Mouse (Mus musculus) stomach, embryonic 15.5 days (tissue): ENCODE results near the gene Clba1. TPM values are rescaled to one million over a fixed set of nuclear protein-coding genes. Genes with fewer than 3 reads are reported as not detected.
A peak's percentile ranks its signal among the peaks of the same experiment; 100 is the strongest.

Source experiments
- ATAC-seq: fragments of 200-750 bp; cut with Nextera tagmentation; 2 replicates; pipeline ENCODE4 v1.8.0; 2017; ENCODE audit warnings: low read depth, moderate number of reproducible peaks, moderate TSS enrichment; ENCODE audit not compliant: insufficient read depth, low FRiP score
- H3K27ac ChIP-seq: fragments of 300-500 bp; sonication (generic); 2 replicates; pipeline ENCODE4 v1.5.1; 2015; ENCODE audit warnings: mild to moderate bottlenecking, inconsistent platforms
- H3K27me3 ChIP-seq: fragments of 300-500 bp; sonication (generic); replicated peaks from 2 replicates; pipeline ENCODE4 v1.6.1; 2015; ENCODE audit warnings: inconsistent platforms
- H3K36me3 ChIP-seq: fragments of 300-500 bp; sonication (generic); 2 replicates; pipeline ENCODE4 v1.6.1; 2015; ENCODE audit warnings: inconsistent platforms
- H3K4me1 ChIP-seq: fragments of 300-500 bp; sonication (generic); 2 replicates; pipeline ENCODE4 v1.6.1; 2015; ENCODE audit warnings: inconsistent platforms
- H3K4me2 ChIP-seq: fragments of 300-500 bp; sonication (generic); 2 replicates; pipeline ENCODE4 v1.6.1; 2015; ENCODE audit warnings: mild to moderate bottlenecking, inconsistent platforms
- H3K4me3 ChIP-seq: fragments of 300-500 bp; sonication (generic); replicated peaks from 2 replicates; pipeline ENCODE4 v1.5.1; 2015; ENCODE audit warnings: inconsistent platforms
- H3K9ac ChIP-seq: fragments of 300-500 bp; sonication (generic); 2 replicates; pipeline ENCODE4 v1.6.1; 2015; ENCODE audit warnings: inconsistent platforms
- H3K9me3 ChIP-seq: fragments of 300-500 bp; sonication (generic); 2 replicates; pipeline ENCODE4 v1.6.1; 2016; ENCODE audit warnings: inconsistent platforms
- WGBS: fragments of 180-500 bp; shearing (Covaris S2); methylation state at CpG from one replicate; pipeline ENCODE4 v1.1.7; 2015; 5-methylcytosine and 5-hydroxymethylcytosine counted together
- polyA plus RNA-seq: library from polyadenylated mRNA; unstranded; fragments of >200 nt; fragmentation: Nextera tagmentation; extraction: Ambion mirVana; gene quantifications from 2 replicates; pipeline ENCODE4 v1.2.1, GENCODE M21; 2015

Gene Clba1
- polyA plus RNA-seq, 1 experiment from 2014 or later: 6.1 TPM

DNA sequence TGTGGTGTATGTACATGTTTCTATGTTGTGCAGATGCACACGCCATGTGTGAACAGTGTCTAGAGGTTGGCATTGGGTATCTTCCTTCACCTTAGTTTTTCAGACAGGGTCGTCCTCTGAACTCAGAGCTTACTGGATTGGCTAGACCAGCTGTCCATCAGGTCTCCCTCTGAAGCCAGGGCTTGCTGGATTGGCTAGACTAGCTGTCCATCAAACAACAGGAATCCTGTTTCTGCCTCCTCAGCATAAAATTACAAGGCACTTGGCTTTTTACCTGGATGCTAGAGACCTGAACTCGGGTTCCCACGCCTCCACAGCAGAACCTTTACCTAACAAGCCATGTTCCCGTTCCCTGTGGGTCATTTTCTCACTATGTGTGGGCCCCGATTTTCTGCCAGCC is 39.7 kb upstream of the Clba1 start:
- no peaks in the 10 kb centered on the region for H3K36me3 ChIP-seq
- no peak overlapping the region for H3K27ac ChIP-seq
- 84% methylated on average over 6 of the region's 6 CpGs for WGBS
- no peaks in the 10 kb centered on the region for H3K27me3 ChIP-seq
- H3K4me3 ChIP-seq: no peak overlapping the region
- no peak overlapping the region for H3K4me2 ChIP-seq
- no peak overlapping the region for H3K9ac ChIP-seq
- no peaks in the 10 kb centered on the region for H3K9me3 ChIP-seq
- H3K4me1 ChIP-seq: no peaks in the 10 kb centered on the region
- no peak for ATAC-seq

- H3K9ac ChIP-seq: no peak overlapping the region
- H3K9me3 ChIP-seq: no peaks in the 10 kb centered on the region
- H3K4me1 ChIP-seq: no peaks in the 10 kb centered on the region
- no peak overlapping the region for H3K27ac ChIP-seq
- ATAC-seq: no peak
- 86% methylated on average over 2 of the region's 2 CpGs for WGBS
- no peaks in the 10 kb centered on the region for H3K36me3 ChIP-seq
- H3K27me3 ChIP-seq: no peaks in the 10 kb centered on the region
- H3K4me2 ChIP-seq: no peak overlapping the region
- H3K4me3 ChIP-seq: no peak overlapping the region
Measured at GRCm38 (mm10) chr12:112769751-112770150, 39.0 kb upstream of the Clba1 start.

DNA sequence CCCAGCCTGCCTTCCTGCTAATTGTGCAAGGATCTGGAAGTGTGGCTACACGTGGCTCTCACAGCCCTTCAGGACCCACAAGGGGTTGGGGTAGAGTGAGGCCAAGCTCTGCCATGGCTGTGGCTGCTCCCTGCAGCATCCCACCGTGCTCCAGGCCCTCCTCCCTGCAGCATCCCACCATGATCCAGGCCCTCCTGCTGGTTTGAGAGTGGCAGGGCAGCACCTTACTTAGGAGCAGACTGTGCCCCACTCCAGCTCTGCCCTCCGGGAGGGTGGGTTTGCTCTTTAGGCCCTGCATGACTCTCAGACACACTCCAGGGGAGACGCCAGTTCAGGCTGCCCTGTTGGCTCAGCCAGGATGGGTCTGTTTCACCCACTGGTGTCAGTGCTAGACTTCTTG is 38.3 kb upstream of the Clba1 start:
- H3K4me3 ChIP-seq: no peak overlapping the region
- no peaks in the 10 kb centered on the region for H3K36me3 ChIP-seq
- H3K9me3 ChIP-seq: no peaks in the 10 kb centered on the region
- no peaks in the 10 kb centered on the region for H3K27me3 ChIP-seq
- H3K4me2 ChIP-seq: no peak overlapping the region
- WGBS: 74% methylated on average over 4 of the region's 4 CpGs
- no peaks in the 10 kb centered on the region for H3K4me1 ChIP-seq
- H3K9ac ChIP-seq: no peak overlapping the region
- no peak for ATAC-seq
- H3K27ac ChIP-seq: no peak overlapping the region

- Histone ChIP-seq H3K4me1 (no peaks in the 10 kb centered on the region), H3K4me3 (no peak overlapping the region), H3K36me3 (no peaks in the 10 kb centered on the region), H3K27me3 (no peaks in the 10 kb centered on the region), H3K9ac (no peak overlapping the region), H3K4me2 (no peak overlapping the region), H3K9me3 (no peaks in the 10 kb centered on the region), H3K27ac (no peak overlapping the region)
- no peak for ATAC-seq
- 90% methylated on average over 14 of the region's 14 CpGs for WGBS
Measured at GRCm38 (mm10) chr12:112772306-112772705, 36.4 kb upstream of the Clba1 start.

GRCm38 (mm10) chr12:112773366-112773765 is 35.4 kb upstream of the Clba1 start:
- 36% methylated on average over 9 of the region's 9 CpGs for WGBS
- no peak for ATAC-seq

DNA sequence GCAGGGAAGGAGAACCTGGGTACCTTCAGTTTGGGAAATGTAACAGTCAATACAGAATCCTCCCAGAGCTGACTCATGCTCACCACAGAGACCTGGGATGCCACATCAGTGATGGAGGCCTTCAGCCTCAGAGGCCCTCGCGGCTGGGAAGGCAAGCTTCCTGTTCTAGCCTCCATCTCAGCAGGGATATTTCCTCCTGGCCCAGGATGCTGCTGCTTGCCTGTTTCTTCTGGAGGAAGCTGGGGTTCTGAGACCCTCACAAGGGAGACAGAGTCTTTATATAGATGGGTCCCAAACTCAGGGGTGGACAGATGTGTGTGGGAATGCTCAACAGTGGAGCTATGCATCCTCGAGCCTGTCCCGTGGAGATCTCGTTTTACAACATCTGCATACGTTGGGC is 34.7 kb upstream of the Clba1 start:
- no peak for ATAC-seq
- H3K9me3 ChIP-seq: no peaks in the 10 kb centered on the region
- H3K9ac ChIP-seq: no peak overlapping the region
- 75% methylated on average over 6 of the region's 6 CpGs for WGBS
- no peaks in the 10 kb centered on the region for H3K36me3 ChIP-seq
- no peaks in the 10 kb centered on the region for H3K4me1 ChIP-seq
- H3K27ac ChIP-seq: no peak overlapping the region
- H3K4me3 ChIP-seq: no peak overlapping the region
- H3K4me2 ChIP-seq: no peak overlapping the region
- no peaks in the 10 kb centered on the region for H3K27me3 ChIP-seq

More at GRCm38 (mm10) chr12:112773366-112773765, 35.4 kb upstream of the Clba1 start:
- Histone ChIP-seq H3K4me3 (no peak overlapping the region), H3K9me3 (no peaks in the 10 kb centered on the region), H3K4me1 (no peaks in the 10 kb centered on the region), H3K4me2 (no peak overlapping the region), H3K36me3 (no peaks in the 10 kb centered on the region), H3K27ac (no peak overlapping the region), H3K9ac (no peak overlapping the region), H3K27me3 (no peaks in the 10 kb centered on the region)

DNA sequence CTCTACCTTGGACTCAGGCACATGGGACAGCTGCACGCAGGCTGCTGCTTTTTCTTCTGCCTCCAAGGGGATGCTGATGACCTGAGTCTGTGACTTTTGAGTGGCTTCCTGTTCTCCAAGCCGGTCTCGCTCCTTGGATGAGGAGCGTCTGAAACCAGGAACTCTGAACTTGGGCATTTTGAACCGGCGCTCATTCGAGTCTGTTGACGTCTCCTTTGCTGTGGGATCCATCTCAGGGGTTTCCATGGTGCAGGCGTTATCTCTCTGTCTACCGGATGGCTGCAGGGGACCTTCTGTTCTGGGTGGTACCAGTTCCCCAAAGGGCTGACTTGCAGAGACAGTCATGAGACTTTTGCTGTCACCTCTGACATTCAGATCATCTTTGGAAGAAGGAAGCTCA is 34.3 kb upstream of the Clba1 start:
- no peak overlapping the region for H3K27ac ChIP-seq
- H3K9me3 ChIP-seq: no peaks in the 10 kb centered on the region
- no peaks in the 10 kb centered on the region for H3K27me3 ChIP-seq
- ATAC-seq: no peak
- no peaks in the 10 kb centered on the region for H3K4me1 ChIP-seq
- H3K36me3 ChIP-seq: no peaks in the 10 kb centered on the region
- H3K4me2 ChIP-seq: no peak overlapping the region
- no peak overlapping the region for H3K9ac ChIP-seq
- WGBS: 90% methylated on average over 10 of the region's 10 CpGs
- no peak overlapping the region for H3K4me3 ChIP-seq

- no peak overlapping the region for H3K9ac ChIP-seq
Measured at GRCm38 (mm10) chr12:112791026-112791425, 17.7 kb upstream of the Clba1 start.

DNA sequence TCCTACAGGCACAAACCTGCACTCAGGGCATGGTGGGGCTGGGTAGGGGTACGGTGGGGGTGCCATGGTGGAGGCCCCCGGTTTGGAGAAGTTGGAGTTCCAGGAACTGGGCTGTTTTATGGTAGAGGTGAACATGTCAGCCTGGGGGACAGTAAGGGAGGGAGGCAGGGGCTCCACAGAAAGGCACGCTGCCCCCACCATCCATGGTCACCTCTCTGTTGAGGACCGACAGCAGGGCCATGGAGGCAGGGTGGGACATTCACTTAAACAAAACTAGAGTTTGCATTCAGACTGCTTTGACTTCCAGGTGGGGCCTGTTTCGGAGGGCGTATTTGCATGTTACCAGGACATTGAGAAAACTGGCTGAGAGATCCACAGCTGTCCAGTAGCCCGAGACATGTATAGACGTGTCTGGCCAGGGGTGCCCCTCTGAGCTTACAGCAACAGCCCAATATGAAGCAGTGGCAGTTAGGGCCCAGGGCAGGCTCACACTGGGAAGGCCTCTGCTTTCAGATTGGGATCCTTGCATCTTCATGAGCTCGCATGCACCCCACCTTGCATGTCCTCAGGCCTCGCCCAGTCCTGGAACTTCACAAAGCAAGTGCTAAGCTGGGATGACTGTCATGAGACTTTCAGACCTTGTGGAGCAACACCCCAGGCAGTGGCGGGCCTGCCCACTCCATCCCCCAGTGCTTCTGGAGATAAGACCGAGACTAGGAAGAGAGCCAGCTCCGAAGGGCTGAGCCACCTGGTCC is 15.0 kb upstream of the Clba1 start:
- H3K9me3 ChIP-seq: no peaks in the 10 kb centered on the region
- peak overlapping the region; percentile 77 for H3K27ac ChIP-seq
- peak; percentile 20; the same call in 1 of the 2 replicates for ATAC-seq
- H3K27me3 ChIP-seq: no peaks in the 10 kb centered on the region
- peaks cover 59% of the 10 kb centered on the region for H3K4me1 ChIP-seq
- H3K4me3 ChIP-seq: no peak overlapping the region
- peak overlapping the region; percentile 38; the same call in 1 of the 2 replicates for H3K4me2 ChIP-seq
- no peak overlapping the region for H3K9ac ChIP-seq
- no peaks in the 10 kb centered on the region for H3K36me3 ChIP-seq
- 53% methylated on average over 13 of the region's 13 CpGs for WGBS

More at GRCm38 (mm10) chr12:112791026-112791425, 17.7 kb upstream of the Clba1 start:
- no peak overlapping the region for H3K4me2 ChIP-seq
- 69% methylated on average over 8 of the region's 8 CpGs for WGBS
- H3K9me3 ChIP-seq: no peaks in the 10 kb centered on the region
- H3K4me3 ChIP-seq: no peak overlapping the region
- no peak overlapping the region for H3K27ac ChIP-seq
- ATAC-seq: no peak
- H3K27me3 ChIP-seq: no peaks in the 10 kb centered on the region
- no peaks in the 10 kb centered on the region for H3K36me3 ChIP-seq
- peaks cover 31% of the 10 kb centered on the region for H3K4me1 ChIP-seq

DNA sequence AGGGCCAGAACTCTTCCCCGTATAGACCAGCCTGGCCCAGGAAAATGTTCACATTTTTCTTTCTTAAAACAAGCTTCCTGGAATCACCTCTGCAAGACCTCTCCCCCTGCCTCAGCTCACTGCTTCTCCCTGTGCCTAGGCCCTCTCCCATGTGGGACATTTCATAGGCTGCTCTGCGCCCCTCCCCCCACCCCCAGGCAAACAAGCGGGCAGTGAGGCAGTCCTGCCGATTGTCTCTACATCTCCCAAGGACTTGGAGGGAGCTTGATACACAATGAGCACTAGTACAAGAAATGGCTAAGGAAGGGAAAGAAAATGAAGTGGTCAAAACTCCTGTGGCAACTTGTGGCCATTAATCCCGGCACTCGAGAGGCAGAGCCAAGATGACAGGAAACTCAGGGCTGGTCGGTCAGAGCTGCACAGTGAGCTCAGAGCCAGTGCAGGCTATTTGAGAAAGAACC is 14.4 kb upstream of the Clba1 start:
- no peaks in the 10 kb centered on the region for H3K27me3 ChIP-seq
- H3K27ac ChIP-seq: peak overlapping the region; percentile 77
- no peaks in the 10 kb centered on the region for H3K36me3 ChIP-seq
- 0 out of 2 replicates have a peak, but pooled peaks have one; percentile 1 for ATAC-seq
- H3K9me3 ChIP-seq: no peaks in the 10 kb centered on the region
- no peak overlapping the region; the same call in 1 of the 2 replicates for H3K4me3 ChIP-seq
- H3K4me1 ChIP-seq: peaks cover 65% of the 10 kb centered on the region
- WGBS: 15% methylated on average over 7 of the region's 7 CpGs
- H3K4me2 ChIP-seq: peak overlapping the region; percentile 38
- H3K9ac ChIP-seq: no peak overlapping the region

DNA sequence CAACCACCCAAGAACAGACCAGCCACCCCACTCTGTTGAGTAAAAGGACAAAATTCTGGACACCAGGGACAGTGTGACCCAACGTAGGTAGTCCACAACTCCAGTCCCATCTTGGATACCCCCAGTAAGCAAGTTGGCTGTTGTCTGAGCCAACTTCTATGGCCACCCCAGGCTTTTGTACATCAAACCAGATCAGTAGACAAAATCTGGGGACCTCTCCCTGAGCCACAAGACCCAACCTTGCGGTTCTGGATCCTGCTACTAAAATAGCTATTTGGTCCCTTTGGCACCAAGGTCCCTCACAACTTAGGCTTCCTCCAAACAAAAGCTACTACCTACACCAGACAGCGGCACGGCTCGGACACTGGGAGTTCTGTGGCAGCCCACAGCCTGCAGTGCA is 13.7 kb upstream of the Clba1 start:
- no peak for ATAC-seq
- H3K4me1 ChIP-seq: peaks cover 66% of the 10 kb centered on the region
- no peaks in the 10 kb centered on the region for H3K27me3 ChIP-seq
- no peaks in the 10 kb centered on the region for H3K9me3 ChIP-seq
- H3K4me3 ChIP-seq: no peak overlapping the region; the same call in 1 of the 2 replicates
- 84% methylated on average over 5 of the region's 5 CpGs for WGBS
- no peak overlapping the region for H3K9ac ChIP-seq
- no peaks in the 10 kb centered on the region for H3K36me3 ChIP-seq
- H3K4me2 ChIP-seq: peak overlapping the region; percentile 38
- H3K27ac ChIP-seq: peak overlapping the region; percentile 77

GRCm38 (mm10) chr12:112795466-112796104 is 13.2 kb upstream of the Clba1 start:
- Histone ChIP-seq H3K4me2 (peak overlapping the region; percentile 38), H3K36me3 (no peaks in the 10 kb centered on the region), H3K4me1 (peaks cover 71% of the 10 kb centered on the region), H3K27me3 (peaks cover under 1% of the 10 kb centered on the region; the same call in 1 of the 2 replicates), H3K9me3 (no peaks in the 10 kb centered on the region), H3K4me3 (peak overlapping the region; percentile 12; the same call in 1 of the 2 replicates), H3K9ac (no peak overlapping the region), H3K27ac (peak overlapping the region; percentile 77)
- 34% methylated on average over 18 of the region's 18 CpGs for WGBS
- peak; percentile 61 for ATAC-seq
